Mouse (Mus musculus): Measurements from ENCODE around the gene Psmc6. TPM values are rescaled to one million over a fixed set of nuclear protein-coding genes. Genes with fewer than 3 reads are reported as not detected.

Psmc6 gene
- 100 to 1,000 TPM in 1 of 2 experiments, 10 to 100 TPM in 1; 98.2 to 104 TPM for total RNA-seq (2021)
- long read RNA-seq, experiment 1, transcript Psmc6-201 (14 exons, 2,234 nt) = major isoform, 130 of 137 reads
- long read RNA-seq, experiment 1, partial matches to known transcripts = 4 of 137 reads
- long read RNA-seq, experiment 1, other reads (novel, unspliced or antisense) = 3 of 137 reads
- long read RNA-seq, experiment 2, transcript Psmc6-201 (14 exons, 2,234 nt) = major isoform, 121 of 124 reads
- long read RNA-seq, experiment 2, partial matches to known transcripts = 1 of 124 reads
- long read RNA-seq, experiment 2, other reads (novel, unspliced or antisense) = 2 of 124 reads

DNA sequence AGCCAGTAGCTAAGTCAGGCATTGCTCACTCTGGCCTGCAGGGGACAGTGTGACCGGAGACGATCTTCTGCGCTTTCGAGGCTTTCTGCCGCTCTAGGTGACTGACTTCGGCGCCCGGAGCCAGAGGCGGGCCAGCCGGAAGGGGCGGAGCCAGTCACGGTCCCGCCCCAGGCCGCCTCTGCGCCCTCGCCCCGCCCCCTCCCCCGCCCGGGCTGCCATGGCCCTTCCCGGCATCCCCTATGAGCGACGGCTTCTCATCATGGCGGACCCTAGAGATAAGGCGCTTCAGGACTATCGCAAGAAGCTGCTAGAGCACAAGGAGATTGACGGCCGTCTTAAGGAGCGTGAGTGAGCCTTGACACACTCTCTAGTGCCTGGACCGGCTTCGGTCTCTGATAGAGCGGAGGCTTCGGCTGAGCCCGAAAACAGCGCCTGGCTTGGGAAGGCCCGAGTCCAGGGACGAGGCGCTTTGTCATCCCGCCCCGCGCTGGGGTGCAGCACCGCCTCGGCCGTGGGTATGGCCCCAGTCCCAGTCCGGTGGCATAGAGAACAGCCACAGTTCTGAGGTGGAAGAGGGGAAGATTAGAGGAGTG is at the start of gene Psmc6:
Gene Psmc6 (plus strand): TSS at position 200 of the 593 bp plus-strand sequence.
- intact Hi-C loops (cut with DNase I; ENCODE audit: low total_unique reads) = no loop called here
- DNase-seq = peak; percentile 92

DNA sequence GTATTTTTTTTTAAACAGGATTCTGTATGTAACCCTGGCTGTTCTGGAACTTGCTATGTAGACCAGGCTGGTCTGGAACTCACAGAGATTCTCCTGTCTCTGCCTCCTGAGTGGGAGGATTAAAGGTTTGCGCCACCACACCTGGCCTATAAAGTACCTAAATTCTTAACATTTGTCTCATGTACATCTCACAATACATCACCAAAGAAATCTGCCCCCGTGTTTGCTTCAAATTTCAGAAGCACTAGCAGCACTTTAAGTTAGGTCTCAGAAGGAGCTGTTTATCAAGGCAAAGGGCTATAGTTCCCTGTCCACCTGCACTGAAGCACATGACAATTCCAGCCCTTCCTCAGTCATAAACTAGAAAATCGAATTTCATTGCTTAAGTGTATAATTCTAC is 47.5 kb upstream of the Psmc6 start:
- DNase-seq = no peak
- intact Hi-C loops (cut with DNase I; ENCODE audit: low total_unique reads) = no loop called here

DNA sequence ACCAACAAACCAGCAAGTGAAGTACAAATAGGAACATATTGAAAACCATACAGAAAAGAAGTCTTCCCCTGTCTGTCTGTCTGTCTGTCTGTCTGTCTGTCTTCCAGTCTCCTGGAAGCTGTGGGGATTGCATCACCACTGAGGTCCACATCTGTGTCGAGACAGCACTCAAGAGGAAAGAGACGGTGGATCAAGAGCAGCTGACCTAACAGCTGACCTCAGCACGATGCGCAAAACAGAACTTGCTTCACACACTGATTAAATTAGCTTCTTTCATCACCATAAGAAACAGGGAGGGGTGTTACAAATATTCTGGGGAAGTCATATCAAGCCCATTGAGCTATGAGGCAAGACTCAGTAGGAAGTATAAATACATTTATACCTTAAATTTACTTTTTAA is 38.0 kb upstream of the Psmc6 start:
- intact Hi-C loops (cut with DNase I; ENCODE audit: low total_unique reads) = no loop called here
- no peak for DNase-seq

DNA sequence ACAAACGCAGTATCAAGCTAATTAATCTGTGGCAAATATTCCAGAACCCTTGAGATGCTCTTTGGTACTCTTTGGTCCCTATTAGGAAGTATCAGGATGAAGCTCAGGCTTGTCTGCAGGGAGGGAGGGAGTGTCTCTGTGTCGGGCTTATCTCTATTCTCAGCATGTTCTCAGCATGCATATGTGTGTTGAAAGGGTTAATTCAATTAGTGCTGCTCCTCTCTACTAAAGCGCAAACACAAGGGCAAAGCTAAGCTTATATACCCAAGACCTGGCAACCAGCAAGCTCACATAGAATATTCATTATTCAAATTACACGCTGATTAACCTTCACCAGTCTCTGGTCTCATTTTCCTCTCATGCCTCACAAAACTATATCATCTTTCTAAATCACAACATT is 25.6 kb upstream of the Psmc6 start:
- DNase-seq = no peak
- intact Hi-C loops (cut with DNase I; ENCODE audit: low total_unique reads) = no loop called here

DNA sequence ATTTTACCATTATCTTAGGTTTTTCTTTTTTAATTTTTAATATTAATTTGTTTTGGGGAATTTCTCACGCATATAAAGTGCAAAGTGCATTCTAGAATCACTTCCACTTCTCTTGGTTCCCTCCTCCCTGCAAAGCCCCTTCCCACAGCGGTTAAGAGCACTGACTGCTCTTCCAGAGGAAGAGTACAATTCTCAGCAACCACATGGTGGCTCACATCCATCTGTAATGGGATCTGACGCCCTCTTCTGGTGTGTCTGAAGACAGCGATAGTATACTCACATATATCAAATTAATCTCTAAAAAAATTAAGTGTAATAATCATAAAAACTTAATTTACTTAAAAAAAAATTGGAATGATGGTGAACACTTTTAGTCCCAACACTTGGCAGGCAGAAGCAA is 25.2 kb upstream of the Psmc6 start:
- intact Hi-C loops (cut with DNase I; ENCODE audit: low total_unique reads) = no loop called here
- DNase-seq = no peak

DNA sequence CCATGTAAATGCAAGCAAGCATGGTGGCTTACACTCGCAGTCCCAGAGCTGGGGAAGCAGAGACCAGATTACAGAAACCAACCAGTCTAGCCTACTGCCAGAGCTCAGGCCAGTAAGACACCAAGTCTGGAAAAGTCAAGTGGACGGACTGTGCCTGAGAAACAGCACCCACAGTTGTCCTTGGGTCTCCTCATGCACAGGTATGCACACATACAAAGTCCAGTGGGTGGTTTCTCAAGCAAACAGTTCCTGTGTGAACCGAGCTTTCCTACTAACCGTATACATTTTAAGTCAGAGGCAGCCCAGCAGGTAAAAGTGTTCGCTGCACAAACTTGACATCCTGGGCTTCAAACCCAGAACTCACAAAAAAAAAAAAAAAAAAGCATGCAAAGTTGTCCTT is 23.7 kb upstream of the Psmc6 start:
- no peak for DNase-seq
- intact Hi-C loops (cut with DNase I; ENCODE audit: low total_unique reads) = no loop called here

DNA sequence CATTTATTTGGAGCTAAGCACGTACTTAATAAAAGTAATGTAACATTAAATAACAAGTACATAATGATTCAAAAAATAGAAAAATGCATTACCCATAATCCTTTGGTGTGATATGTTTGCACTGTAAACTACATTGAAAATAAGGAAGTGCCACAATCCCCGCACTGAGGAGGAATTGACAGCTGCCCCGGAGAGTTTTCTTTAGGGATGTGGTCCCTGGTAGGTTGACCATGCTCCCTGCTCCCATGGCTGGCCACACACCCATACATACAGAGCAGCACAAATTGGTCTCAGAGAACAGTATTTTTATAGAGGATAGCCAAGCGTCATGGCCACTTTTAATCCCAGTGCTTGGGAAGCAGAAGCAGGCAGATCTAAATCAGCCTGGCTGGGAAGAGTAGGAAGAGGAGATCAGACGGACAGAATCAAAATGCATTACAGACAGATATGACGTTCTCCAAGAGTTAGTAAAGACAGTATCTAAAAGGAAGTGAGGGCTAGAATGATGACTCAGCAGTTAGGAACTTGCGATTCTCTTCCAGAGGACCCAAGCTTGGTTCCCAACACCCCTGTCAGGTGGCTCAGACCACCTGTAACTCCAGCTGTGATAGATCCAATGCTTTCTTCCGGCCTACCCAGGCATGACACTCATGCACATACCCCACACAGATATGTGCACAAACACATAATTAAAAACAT is 21.8 kb upstream of the Psmc6 start:
- intact Hi-C loops (cut with DNase I; ENCODE audit: low total_unique reads) = no loop called here
- DNase-seq = no peak

DNA sequence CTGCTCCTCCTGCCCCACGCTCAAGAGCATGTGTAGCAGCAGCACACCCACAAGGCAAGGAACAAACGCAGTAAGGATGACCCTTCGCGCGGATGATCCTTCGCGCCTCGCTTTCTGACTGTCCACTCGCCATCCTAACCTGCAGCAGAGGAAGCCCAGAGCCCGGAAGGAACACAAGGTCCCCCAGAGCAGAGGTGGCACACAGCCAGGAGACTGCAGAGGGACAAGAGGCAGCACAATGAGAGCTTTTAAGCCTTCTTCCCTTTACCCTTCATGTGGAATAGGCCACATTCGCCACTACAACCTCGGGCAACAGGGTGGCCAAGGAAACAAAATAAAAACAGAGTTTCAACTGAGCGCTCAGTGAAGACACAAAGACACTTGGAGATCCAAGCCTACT is 19.9 kb upstream of the Psmc6 start:
- intact Hi-C loops (cut with DNase I; ENCODE audit: low total_unique reads) = no loop called here
- no peak for DNase-seq

DNA sequence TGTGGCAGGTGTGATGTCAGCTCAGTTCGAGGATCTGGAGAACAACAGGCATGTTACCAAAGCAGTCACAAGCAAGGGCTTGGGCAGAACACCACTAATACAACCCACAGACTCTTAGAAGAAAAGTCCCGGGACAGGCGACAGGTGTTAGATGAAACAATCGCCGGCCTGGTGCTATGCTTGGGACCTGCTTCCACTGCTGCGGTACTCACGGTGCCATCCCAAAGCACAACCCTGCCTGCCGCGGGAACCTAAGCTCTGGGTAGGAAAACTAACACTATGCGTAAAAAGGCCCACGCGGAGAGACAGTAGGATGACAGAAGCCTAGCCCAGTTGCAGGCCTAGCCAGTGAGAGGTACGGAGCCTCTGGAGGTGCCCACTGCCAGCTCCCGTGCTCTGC is 19.5 kb upstream of the Psmc6 start:
- no peak for DNase-seq
- intact Hi-C loops (cut with DNase I; ENCODE audit: low total_unique reads) = no loop called here

DNA sequence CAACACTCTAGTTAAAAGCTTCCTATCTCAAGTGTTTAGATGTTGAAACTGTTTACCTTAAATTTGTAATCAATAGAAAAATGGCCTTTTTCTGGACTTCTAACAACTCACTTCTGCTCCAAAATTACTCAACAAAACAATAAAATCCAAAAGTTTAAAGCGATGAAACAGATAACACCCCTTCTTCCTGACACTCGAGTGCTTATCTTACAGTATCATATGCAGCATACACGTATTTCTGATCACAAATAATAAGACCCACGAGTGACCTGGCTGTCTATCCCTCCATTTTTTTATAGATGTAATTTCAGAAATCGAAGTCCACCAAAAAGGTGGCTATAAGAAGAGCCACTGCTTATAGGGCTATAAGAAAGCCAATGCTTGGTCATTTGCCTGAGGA is 12.7 kb upstream of the Psmc6 start:
- intact Hi-C loops (cut with DNase I; ENCODE audit: low total_unique reads) = no loop called here
- DNase-seq = no peak

DNA sequence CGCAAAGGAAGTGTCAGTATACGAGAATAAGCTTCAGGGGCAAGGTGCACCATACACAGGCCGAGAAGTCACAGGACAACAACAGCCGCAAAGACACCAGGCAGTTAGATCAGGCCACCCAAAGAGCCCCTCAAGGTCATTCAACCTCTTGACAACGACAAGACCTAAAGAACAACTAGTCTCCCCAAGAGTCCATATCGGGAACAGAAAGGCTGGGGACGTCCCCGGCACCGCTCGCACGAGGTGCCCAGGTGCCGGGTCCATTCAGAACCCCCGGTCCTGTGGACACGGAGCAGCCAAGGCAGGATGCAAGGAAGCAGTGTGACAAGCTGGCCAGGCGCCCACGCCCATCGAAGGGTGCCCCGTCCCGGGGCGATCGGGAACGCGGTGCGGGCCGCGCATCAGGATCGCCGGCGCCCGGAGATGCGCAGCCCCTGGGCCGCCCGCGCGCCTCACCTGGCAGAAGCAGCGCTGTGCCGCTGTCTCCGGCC is 11.6 kb upstream of the Psmc6 start:
- no peak for DNase-seq
- intact Hi-C loops (cut with DNase I; ENCODE audit: low total_unique reads) = no loop called here

DNA sequence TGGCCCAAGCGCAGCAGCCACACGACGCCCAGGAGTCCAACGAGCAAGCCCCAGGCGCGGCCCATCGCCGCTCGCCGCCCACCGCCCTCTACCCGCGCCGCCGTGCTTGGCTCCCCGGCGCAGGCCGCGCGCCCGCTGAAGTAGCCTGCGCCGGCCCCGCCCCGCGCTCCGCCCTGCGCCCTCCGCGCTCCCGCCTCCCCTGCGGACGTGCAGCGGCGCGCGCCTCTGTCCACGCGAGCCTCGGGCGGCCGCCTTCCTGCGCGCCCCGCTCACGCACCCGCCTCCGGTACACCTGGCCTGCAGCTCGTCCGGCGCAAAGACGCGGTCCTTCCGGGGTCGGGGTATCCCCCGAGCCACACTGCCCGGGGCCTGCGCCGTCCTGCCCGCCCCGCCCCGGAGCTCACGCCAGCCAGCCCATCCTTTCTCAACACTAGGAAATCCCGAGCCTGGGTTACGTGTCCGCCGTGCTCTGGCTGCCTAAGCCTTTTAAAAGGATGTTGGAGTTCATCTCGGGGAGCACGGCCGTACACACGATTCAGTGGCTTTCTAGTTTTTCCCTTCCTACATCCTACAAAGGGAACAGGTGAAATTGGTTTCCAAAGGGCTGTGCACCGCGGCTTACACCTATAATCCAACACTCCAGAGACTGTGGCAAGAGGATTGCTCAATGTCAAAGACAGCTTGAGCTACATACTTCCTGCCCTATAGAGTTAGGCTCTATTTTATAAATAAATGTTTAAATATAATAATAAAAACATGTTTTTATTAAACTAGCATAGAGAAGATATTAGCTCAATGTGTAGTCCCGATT is 11.0 kb upstream of the Psmc6 start, which contains the start of gene Ero1l:
Gene Ero1l (minus strand): TSS at position 346 of the 811 bp plus-strand sequence.
- intact Hi-C loops (cut with DNase I; ENCODE audit: low total_unique reads) = no loop called here
- DNase-seq = peak; percentile 80

DNA sequence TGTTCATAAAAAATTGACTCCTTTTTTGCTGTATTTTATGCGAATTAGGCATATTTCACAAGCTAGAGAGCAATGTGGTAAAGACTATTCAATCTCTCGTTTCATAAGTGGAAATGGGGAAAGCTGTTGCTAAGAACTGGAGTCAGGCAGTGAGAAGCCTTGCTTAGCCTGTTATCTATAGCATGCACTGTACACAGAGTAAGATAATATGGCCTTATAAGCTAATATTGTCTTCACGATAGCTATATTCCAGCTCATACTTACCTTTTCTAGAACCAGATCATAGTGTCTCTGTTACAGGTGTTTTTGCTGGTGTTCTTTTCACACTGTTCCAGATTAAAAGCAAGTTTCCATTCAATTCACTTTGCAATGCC is 10.4 kb upstream of the Psmc6 start:
- intact Hi-C loops (cut with DNase I; ENCODE audit: low total_unique reads) = no loop called here
- no peak for DNase-seq

DNA sequence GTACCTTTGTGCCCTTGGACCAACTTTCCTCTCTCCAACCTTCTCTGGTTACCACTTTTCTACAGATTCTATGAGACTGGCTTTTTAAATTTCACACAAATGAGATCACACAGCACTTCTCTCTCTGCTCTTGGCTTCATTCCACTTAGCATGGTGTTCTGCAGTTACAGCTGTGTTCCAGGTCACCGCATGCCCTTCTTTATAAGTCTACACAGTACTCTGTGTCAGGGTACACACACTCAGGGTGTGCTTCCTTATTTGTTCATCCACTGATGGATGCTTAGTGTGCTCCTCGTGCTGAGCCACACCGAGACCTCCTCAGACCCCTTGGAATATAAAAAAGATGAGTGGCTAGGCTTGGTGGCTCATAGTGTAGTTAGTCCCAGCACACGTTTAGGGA is 9.5 kb upstream of the Psmc6 start:
- DNase-seq = no peak
- intact Hi-C loops (cut with DNase I; ENCODE audit: low total_unique reads) = no loop called here

DNA sequence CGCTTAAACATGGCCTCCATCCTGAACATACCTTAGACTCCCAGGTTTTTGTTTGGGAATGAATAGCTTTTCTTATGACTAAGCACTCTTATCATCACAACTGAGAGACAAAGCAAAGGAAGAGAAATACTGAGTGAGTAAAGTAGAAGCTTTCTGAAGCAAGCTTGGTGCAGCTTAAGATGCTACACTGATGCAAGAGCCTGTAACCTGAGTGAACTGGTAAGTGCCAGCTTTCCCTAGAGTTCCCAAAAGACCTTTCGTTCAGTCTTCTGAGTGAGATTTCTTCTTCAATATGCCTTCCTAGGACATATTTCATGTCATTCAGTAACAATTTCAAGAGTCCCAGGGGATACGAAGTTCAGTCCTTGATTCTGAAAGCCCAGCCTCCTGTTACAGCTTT is 8.5 kb upstream of the Psmc6 start:
- intact Hi-C loops (cut with DNase I; ENCODE audit: low total_unique reads) = no loop called here
- no peak for DNase-seq

DNA sequence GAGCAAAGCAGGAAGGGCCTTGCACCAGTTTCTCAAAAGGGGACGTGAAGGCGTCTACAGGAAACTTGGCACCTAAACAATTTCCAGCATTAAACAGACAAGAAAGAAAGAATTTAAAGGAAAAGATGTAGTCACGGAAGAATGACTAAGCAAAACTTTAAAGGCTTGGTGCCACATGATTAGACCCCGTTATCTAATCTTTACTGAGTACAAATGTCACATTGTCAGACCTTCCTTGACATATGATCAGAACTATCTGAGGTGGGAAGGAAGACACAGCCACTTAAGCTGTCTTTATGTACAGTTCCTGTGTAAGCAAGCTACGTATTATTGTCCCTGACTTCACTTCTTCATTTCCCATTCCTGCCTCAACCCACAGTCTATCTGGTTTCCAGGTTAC is 8.0 kb upstream of the Psmc6 start:
- no peak for DNase-seq
- intact Hi-C loops (cut with DNase I; ENCODE audit: low total_unique reads) = no loop called here

DNA sequence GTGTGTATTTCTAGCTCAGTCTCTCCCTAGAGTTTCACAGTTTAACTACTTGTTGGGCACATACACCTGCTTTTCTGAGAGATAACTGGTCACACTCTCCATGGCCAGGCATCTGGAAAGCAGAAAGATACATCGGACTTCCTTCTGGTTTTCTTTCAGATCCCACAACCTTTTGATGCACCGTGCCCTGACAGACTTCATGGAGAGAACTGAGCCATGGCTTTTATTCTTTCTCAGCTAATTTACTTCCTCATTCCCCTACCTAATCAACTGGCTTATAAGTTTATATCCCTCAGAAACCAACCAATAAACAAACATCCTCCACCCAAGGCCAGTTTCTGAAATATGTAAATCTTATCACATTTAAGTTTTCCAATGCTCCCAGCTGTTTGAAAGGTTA is 7.1 kb upstream of the Psmc6 start:
- intact Hi-C loops (cut with DNase I; ENCODE audit: low total_unique reads) = no loop called here
- DNase-seq = no peak

DNA sequence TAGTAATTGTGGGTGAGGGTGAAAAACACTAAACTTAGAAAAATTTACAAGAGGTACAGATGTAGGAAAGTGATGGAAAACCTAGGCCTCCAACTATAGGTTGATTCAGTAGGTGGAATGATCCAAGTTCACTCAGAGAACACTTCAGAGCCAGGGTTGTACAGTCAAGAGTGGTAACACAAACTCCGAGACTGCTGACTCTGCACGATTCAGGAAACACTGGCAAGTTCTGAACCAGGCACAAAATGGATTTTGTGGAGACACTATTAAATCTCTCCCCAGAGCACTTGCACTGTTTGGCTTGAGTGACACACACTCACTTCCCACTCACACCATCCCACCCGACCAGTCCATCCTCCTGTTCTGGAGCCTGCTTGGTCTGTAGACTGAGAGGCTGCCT is 6.3 kb upstream of the Psmc6 start:
- DNase-seq = no peak
- intact Hi-C loops (cut with DNase I; ENCODE audit: low total_unique reads) = no loop called here

DNA sequence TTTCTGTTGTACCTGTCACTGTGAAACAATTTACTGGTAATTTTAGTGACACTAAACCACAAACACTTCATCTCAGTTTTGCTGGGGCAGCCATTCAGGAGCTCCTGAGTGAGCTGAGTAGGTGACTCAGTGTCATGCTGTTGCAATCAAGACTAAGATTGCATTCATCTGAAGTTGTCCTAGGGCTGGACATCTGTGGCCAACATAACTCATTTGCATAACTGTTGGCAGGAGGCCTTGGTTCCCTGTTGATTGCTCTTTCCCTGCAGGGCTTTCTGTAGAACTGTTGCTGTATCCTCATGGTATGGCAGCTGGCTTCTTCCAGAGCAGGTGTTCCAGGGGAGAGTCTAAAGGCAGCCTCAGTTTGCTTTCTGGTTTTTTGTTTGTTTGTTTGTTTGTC is 4.1 kb upstream of the Psmc6 start:
- DNase-seq = no peak
- intact Hi-C loops (cut with DNase I; ENCODE audit: low total_unique reads) = no loop called here

DNA sequence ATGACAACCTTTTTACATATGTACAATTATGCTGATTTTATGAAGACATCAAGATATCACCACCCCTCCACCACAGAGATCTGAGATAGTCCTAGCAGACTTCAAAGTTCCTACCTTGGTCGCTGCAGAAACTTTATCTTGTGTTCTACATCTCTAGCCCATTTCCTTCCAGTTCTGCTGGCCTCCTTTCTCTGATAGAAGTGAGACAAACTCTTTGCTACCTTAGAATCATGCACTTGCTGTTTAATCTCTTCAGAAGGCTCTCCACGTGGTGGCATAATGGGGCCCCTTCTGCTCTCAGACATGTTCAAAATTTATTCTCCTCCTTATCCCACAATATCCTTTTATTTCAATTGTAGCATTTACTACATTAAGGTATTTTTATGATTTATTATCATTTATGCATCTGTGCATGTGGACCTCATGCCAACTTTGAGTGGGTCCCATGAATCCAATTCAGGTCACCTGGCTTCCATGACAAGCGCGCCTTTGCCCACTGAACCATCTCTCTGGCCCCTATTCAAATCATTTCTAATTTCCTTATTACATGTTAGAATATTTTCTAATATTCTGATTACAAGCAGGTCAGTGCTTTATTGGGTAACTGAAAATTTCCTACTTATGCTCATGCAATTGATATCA is 1.4 kb upstream of the Psmc6 start:
- intact Hi-C loops (cut with DNase I; ENCODE audit: low total_unique reads) = no loop called here
- no peak for DNase-seq
